12 mouse cellular contexts compared by ENCODE assay signal in the genomic region with DNA sequence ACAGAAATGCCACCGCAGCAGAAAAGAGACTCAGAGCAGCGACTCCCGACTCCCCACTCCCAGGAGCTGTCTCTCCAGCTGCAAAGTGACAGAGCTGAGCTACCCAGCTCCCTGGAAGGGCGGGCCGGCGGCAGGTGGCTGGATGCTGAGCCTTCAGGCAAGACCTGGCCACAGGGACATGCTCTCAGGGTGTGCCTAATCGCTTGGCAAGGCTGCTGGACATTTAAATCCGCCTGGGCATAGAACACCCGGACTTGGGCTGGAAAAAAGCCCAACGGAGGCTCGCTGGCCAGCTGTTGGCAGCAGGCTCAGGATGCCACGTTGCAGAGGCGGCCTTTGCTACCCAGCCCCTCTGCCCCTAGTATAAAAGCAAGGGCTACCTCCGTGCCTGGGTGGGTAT.
DNase-seq lines count a peak whose midpoint lies in the region; ATAC-seq lines count a peak whose summit lies in the region.
"Had no signal": no experiment of that assay in that cellular context is flagged by ENCODE, and none has a peak within 500 bp of the region (broad histone marks: within the 10 kb centered on the region; RNA-seq: fewer than 3 reads in every experiment).

No protein-coding gene starts in this region.

- peak; percentile 34 to 35 for DNase-seq in cerebellum, postnatal 10 days
- DNase-seq in cerebellum, adult 18-20 months, result no peak
- no peak for DNase-seq in neural tube, embryonic 10.5 days (ENCODE audit: extremely low spot score, low spot score)
- DNase-seq in right cerebral cortex, adult 18-20 months, result no peak
- no peak for DNase-seq in urinary bladder, adult 18-20 months (ENCODE audit: low spot score in 2 of 2)
- DNase-seq in thymus, postnatal 10 days (ENCODE audit: low spot score in 2 of 2), result no peak
- DNase-seq: cerebellum, adult 9-11 months had no signal

- H3K9ac ChIP-seq in neural tube, embryonic 13.5 days, result 0 out of 2 replicates have a peak overlapping the region, but pooled peaks have one; percentile 4
- no peak overlapping the region for H3K9ac ChIP-seq in kidney, embryonic 14.5 days (ENCODE audit: low read depth, low read length)
- H3K9ac ChIP-seq: limb, embryonic 13.5 days had no signal

- H3K9me3 ChIP-seq in neural tube, embryonic 13.5 days, result 0 out of 2 replicates have a peak, but pooled peaks cover 2% of the 10 kb centered on the region
- no peaks in the 10 kb centered on the region for H3K9me3 ChIP-seq in kidney, embryonic 14.5 days (ENCODE audit: control insufficient read depth, low read length)
- H3K9me3 ChIP-seq: G1E; limb, embryonic 13.5 days had no signal

- 66% methylated on average over 14 of the region's 14 CpGs for WGBS in neural tube, embryonic 13.5 days
- WGBS in kidney, embryonic 14.5 days, result 54% methylated on average over 14 of the region's 14 CpGs

- no peak for ATAC-seq in neural tube, embryonic 13.5 days (ENCODE audit: low read depth)
- ATAC-seq in kidney, embryonic 14.5 days (ENCODE audit: low FRiP score, low TSS enrichment), result peak; percentile 25; the same call in 1 of the 2 replicates
- ATAC-seq: forebrain, embryonic 16.5 days had no signal

- no peaks in the 10 kb centered on the region for H3K27me3 ChIP-seq in neural tube, embryonic 13.5 days
- no peaks in the 10 kb centered on the region for H3K27me3 ChIP-seq in kidney, embryonic 14.5 days (ENCODE audit: control insufficient read depth, insufficient read depth, low read length)

- no peaks in the 10 kb centered on the region for H3K4me1 ChIP-seq in neural tube, embryonic 13.5 days (replicated peaks)
- H3K4me1 ChIP-seq in kidney, embryonic 14.5 days (ENCODE audit: control insufficient read depth, insufficient read depth, low read length), result peaks cover 5% of the 10 kb centered on the region; the same call in 1 of the 2 replicates

- no peak overlapping the region for H3K4me2 ChIP-seq in neural tube, embryonic 13.5 days
- no peak overlapping the region for H3K4me2 ChIP-seq in kidney, embryonic 14.5 days (replicated peaks; ENCODE audit: low read depth, low read length)
- H3K4me2 ChIP-seq: limb, embryonic 13.5 days had no signal

- no peak overlapping the region for H3K4me3 ChIP-seq in neural tube, embryonic 13.5 days
- no peak overlapping the region for H3K4me3 ChIP-seq in kidney, embryonic 14.5 days (ENCODE audit: low read length)
- H3K4me3 ChIP-seq: limb, embryonic 13.5 days had no signal

- no peak overlapping the region for H3K27ac ChIP-seq in neural tube, embryonic 13.5 days (replicated peaks)
- H3K27ac ChIP-seq in kidney, embryonic 14.5 days (ENCODE audit: low read depth, low read length), result no peak overlapping the region
- H3K27ac ChIP-seq: limb, embryonic 13.5 days had no signal

- H3K36me3 ChIP-seq in neural tube, embryonic 13.5 days, result no peaks in the 10 kb centered on the region
- H3K36me3 ChIP-seq in kidney, embryonic 14.5 days (ENCODE audit: control insufficient read depth, insufficient read depth, low read length), result no peaks in the 10 kb centered on the region
- H3K36me3 ChIP-seq: G1E; limb, embryonic 13.5 days had no signal

Comparison
In these comparisons a context has a peak if more than half of its experiments do, and no peak if none do; other contexts are left out.
1. DNase-seq: peak in cerebellum, postnatal 10 days (2 of 2); none in cerebellum, adult 18-20 months (0 of 2), neural tube, embryonic 10.5 days (single experiment), right cerebral cortex, adult 18-20 months (single experiment), urinary bladder, adult 18-20 months (0 of 2) and thymus, postnatal 10 days (0 of 2).